Mouse (Mus musculus): ENCODE measurements at regions not wholly inside any gene's neighbourhood (a gene's known extent, or its start where the extent isn't known, plus 50 kb on each side); places are given as distances from the start of the nearest gene placed in this dataset.
A peak's percentile ranks its signal among the peaks of the same experiment; 100 is the strongest.

DNA sequence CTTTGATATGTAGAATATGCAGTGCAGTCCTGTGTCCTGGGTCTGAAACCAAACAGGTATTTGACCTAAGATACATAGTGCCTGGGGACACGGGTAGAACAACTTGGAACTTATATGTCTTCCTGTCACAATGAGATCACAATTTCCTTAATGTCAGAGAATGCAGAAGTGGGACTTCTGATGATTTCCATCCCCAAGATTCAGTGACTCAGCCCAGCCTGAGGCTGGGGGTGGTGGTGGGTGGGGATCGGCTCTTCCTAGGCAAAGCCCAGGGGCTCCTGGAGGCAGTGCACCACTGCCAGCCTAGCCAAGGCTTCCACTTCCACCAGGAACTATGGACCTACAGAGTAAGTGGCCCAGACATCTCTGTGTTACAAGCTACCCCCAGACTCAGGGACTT is 391.2 kb downstream of the H2al1j start:
- no peak for DNase-seq (ENCODE audit: low spot score)

DNA sequence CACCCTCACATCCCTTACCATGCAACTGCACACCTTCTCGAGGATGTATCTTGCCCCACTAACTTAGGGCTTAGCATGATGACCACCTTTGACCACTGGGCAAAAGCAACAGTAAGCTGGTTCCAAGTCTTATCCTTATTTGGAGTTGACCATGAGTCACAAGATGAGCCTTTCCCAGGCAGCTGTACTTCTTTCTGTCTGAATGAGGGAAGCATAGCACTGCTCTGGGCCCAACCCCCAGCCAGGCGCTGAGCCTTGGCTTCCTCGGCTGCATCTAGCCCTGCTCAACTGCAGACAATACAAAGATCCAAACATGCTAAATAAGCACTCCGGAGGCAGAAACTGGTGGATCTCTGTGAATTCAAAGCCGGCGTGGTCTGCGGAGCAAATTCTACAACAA is 392.9 kb downstream of the H2al1j start:
- DNase-seq (ENCODE audit: low spot score), result no peak

DNA sequence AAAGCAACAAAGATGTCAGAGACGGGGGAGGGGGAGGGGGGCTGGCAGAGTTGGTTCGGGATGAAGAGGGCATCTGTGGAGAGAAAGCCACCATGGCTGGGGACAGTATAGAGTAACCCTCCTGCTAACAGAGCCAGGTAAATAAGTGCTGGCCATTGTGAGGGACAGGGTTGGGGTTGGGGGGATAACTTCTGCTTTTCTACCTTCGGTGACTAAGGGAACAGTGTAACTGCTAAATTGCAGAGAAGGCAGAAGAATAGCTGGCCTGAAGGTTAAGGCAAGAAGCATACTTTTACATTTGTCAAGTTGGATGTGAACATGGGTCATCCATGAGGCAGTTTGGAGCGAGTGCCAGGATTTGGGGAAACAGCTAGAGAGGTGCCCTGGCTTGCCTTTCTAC is 395.1 kb downstream of the H2al1j start:
- no peak for DNase-seq (ENCODE audit: low spot score)

DNA sequence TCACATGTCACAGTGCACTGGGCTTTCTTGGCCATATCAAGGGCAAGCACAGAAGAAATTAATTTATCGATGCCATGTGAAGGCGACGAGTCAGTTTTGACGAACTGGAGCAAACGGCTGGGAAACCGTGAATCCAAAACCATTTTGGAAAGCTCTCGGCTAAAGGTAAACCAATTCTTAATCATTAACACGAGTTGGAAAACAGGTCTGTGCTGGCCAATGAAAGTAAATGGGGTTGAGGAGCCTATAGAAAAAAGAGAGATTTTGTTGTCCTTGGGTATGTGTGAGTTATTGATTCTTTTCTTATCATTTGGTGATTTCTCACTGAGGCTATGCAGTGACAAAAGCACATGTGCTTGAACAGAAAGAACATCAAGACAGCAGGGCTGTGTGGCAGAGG is 397.1 kb downstream of the H2al1j start:
- no peak for DNase-seq (ENCODE audit: low spot score)

DNA sequence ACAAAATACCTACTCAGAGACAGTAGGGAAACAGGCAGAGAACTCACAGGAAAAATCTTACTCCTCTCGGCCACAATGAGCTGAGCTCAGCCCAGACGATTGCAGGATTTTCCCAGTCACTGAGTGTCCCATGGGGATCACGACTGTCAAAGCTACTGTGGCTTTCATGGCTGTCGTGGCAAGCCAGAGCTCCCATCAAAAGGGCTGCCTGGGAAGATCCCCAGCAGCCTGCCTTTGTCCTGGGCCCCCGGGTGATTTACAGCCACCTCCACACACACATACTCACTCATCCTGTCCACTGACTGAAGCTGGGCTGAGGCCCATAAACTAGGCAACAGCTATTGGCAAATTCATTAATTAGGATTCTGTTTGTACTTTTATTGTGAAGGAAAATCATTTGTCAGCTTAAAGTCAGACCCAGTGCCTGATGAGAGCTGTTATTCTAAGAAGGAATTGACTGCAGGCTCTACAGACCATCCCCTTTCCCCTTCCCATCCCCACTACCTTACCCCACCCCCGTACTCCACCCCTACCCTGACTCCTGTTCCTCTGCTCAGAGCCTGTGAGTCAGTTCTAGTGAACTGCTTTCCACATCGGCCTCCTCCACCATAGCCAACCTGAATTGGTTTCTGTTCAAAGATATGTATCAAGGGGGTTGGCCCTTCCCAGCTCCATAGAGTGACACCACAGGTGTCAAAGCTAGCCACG is 399.1 kb downstream of the H2al1j start:
- DNase-seq (ENCODE audit: low spot score), result no peak

DNA sequence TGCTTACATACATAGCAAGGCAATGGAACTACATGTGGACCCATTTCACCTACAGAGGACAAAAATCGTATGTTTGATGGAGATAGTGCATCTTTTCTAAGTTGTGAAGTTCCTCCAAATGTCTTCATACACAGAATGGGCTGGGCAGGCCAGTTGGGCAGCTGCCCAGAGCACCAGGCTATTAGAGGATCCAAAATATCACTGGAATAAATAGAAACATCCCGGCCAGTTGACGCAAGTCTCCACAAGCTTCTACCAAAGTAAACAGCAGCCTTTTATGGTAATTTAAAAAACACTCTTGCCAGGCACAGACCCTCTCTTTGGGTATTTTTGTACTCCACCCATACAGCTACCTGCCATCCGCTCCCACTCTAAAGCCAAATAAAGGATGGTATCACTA is 400.9 kb downstream of the H2al1j start:
- DNase-seq (ENCODE audit: low spot score), result no peak

DNA sequence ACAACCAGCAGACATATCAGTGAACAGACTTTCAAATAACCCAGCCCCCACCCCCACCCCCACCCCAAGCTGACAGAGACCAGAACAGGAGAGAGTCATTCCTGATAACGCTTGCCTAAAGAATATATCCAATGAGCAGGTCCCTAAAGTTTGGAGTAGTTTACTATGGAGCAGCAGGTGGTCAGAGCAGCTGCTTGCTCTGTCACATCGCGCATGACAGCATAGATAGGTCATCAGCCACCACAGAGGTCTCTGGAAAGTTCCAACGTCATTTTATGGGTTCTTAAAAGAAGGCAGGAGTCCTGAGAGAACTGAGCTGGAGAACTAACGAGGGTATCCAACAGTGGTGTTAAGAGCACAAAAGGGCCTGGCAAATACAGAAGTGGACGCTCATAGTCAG is 402.4 kb downstream of the H2al1j start:
- peak; percentile 15 for DNase-seq (ENCODE audit: low spot score)

DNA sequence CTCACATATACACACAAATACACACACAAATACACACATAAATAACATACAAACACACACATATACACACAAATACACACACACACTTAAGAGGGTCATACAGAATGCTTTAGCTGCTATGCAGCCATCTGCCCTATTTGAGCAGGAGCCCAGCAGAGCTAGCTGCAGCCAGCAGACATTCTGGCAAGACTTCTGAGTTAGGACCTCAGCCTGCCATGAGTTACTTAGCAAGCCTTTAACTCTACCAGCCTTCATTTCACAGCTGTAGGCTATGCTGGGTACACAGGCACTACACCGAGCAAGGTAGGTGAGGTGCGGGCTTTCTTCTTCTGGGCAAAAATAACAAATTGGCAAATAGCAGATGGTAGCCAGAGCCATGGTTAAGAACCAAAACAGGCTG is 404.7 kb downstream of the H2al1j start:
- DNase-seq (ENCODE audit: low spot score), result no peak

DNA sequence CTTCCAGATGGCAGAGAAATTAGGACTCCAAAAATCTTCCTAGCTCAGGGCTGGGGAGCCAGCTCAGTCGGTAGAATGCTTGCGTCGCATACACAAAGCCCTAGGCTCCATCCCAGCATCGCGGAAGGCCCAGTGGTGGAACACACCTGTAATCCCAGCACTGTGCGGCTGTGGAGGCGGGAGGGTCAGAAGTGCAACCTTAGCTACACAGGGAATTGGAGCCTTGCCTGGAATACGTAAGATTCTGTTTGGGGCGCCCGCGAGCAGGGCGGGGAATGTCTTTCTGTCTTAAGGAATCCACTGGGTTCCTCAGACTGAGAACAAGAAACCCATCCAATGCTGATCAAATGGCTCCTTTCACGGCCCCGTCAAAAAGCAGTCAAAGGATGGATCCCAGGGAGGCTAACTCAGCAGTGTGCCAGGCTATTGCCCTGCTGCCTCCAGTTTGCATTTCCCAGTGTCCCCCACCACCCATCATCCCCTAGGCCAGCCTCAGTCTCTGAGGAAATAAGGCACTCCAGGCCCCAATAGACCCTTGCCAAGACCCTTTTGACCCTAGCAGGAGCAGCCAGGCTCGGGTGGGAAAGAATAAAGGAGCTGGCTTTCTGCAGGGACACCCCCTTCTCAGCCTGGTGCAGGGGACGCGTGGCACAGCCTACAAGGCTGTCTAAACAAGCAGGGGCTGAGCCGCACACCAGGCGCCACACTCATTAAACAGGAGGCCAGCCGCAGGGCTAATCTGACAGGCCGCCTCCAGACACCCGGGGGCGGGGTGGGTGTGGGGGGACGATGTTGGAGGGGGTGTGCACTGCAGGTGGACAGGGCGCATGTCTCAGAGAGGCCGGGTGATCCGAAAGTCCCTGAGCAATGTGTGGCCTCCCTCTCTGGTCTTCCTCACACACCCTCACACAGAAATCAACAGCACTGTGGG is 407.1 kb downstream of the H2al1j start:
- peak; percentile 44 for DNase-seq (ENCODE audit: low spot score)

DNA sequence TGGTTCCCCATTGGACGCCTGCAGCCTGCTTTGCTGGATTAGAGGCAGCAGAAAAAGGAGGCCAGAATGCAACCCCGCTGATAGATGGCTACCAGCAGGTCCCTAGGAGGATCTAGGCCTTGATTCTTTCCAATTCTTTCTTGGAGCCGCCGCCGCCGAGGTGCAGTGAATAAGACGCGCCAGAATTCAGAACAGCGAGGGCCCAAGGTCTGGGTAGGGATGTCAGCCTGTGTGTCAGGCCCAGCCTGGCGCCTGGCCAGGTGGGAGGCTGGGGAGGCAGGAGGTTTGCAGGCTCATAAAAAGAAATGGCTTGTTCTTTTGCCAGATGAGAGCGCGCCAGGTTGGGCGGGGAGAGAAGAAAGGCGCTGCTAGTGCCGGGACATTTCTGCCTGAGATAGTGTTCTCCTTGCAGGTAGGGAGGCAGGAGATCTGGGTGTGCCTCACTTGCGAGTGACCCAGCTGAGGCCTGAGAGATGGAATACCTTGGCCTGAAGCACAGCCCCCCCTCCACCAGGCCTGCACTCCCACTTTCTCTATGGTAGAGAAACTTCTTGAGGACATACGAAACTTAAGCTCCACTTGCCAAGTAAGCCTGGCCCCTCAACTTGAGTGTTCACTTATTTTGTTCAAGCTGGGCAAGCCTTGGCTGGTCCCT is 408.0 kb downstream of the H2al1j start:
- DNase-seq (ENCODE audit: low spot score), result no peak

DNA sequence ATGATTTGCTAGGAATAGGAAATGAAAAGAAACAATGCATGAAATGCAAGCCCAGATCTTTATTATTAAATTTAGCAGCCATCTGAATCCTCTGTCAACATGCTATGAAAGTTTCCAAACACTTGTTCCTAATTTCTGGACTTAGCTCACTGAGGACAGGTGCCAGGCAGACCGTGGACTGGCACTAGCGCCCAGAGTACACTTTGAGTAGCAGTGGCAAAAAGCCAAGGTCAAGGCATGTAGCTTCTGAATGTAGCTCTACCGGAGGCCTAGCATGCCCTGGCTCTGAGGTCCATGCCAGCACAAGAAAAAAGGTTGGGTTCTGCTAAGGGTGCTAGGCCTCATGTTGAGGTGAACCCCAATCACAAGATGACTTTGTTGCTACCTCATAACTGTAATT is 408.9 kb downstream of the H2al1j start:
- no peak for DNase-seq (ENCODE audit: low spot score)

DNA sequence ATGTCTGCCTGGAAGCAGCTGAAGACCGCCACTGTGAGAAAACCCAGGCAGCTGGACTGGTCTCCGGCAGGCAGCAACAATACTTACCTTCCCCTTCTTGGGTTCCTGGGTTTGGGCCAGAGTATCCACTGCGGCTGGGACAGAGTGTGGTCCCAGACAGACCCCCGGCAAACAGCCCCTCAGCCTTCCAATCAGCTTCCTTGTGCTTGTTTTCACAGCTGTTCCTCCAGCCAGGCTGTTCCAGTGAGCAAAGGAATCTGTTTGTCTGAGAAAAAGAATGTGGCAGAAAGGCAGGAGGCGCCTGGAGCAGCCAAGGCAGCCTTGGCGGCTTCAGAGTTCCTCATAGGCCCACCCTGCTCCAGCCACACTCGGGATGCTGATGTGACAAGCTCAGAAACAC is 411.9 kb downstream of the H2al1j start:
- DNase-seq (ENCODE audit: low spot score), result no peak

DNA sequence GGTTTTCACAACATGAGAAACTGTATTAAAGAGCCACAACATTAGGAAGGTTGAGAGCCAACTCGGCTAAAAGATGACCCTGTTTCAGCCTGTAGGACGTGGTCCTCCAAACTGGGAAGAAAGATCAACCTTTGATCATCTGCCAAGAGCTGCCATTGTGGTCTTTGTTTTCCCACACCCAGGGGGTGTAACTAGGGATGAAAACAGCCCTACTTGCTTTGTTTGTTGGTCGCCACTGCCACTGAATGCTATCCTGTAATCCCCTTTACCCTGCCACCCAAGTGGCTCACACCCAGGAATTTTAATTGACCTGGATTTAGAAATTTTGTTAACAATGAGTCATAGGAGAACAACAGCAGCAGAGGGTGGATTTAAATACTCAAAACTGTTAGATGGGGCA is 414.2 kb downstream of the Bcor start:
- DNase-seq (ENCODE audit: low spot score), result peak; percentile 17

DNA sequence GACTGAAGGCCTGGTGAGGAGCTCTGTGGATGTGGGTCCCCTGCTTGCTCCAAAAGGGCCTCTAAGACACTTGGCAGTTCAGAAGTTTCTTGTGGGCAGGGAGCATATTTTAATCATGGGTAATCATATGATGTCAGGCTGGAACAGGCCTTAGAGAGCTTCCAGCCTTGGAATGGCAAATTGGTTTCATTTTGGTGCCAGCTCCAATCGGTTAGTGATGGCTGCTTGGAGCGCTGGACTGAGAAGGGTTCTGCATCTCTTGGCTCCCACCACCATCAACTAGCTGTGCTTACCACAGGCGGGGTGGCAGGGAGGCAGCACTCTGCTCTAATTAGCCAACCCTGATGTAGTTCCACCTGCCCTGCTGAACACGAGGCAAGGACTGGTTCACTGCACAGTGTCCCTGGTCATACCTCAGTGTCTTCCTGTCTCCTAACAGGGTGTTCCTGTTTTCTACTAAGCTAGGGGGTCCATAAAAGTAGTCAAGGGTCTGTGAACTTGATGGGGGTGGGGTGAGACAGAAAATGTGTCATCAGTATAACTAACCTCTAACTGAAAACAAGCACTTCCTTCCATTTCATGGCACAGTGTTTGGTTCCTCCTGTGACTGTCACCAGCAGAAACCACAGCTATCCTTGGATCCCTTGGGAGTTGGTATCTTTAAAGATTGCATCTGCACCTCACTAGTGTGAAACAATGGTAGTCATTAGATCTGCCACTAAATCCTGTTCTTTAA is 412.6 kb downstream of the Bcor start:
- DNase-seq (ENCODE audit: low spot score), result no peak

DNA sequence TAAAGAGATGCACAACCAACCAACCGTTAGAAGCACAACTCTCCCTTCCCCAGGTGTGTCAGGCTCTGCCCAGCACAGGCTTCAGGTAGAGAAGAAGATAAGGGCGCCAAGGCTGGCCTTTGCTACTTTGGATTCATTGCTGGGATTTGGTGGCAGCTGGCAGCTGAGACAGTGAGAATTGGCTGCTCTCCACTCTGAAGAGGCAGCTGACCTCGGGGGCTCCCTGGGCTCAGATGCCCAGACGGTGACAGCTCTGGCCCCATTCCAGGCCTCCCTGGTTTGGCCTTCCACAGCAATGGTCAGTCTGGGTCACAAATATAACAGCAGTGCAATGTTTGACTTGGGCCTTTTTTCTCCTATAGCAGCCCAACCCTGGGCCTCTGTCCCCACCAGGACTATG is 411.9 kb downstream of the Bcor start:
- no peak for DNase-seq (ENCODE audit: low spot score)

DNA sequence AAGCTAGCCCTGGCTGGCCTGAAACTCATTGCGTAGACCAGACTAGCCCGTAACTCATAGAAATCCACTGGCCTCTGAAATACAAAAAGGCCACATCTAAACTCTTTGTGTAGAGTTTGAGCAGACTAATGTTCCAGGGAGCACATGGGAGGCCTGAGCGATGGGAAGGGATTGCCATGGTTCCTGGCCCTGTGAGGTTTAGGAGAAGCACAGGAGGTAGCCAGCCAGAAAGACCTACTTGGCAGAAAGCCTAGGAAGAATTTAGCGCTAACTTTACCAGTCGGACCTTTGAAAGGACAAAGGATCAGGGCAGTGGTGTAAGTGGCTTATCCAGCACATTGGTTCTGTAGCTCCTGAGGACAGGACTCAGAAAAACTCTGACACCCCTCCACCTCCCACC is 407.6 kb downstream of the Bcor start:
- DNase-seq (ENCODE audit: low spot score), result no peak

DNA sequence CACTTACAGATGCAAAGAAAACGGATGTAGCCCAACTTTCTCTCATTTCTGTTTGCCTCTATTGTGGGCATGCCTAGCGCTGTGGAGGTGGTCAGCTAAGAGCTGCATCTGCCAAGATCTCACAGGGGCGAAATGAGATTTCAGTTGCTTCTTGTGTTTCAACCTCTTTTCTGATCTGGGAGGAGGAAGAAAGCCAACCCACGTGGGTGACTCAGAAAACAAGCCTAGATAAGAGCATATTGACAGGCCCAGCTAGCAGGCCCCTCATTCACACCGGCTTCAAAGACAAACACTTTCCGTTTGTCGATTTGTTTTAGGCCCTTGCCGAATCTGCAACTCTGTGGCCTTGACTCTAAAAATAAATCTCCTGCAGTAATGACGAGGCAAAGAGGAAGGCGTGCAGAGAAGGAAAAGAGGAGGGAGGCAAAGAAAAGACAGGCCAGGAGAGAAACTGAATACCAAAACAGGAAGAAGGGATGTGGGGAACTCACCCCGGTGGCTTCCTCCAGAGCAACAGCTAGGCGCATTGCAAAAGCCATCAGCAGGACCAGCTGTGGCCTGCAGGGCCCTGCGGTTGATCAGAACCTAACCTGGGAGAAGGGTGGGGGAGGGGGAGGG is 407.1 kb downstream of the Bcor start:
- DNase-seq (ENCODE audit: low spot score), result no peak

DNA sequence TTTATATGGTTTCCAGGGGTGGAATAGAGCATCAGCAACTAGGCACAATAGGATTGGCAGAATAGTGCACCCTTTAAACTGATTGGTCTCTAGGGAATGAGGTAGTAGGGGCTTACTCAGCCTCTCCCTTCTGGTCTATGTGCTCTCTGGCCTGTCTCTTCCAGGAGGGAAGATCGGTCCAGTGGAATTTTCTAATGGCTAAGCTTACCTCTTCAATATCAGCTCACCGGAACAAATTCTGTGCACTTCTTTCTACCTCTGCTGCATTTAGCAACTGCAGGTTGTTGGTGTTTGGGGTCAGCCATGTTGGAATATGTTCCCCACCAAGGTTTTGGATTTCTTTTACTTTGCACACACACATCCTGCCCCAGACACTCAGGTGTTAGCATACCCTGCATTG is 405.1 kb downstream of the Bcor start:
- DNase-seq (ENCODE audit: low spot score), result no peak

DNA sequence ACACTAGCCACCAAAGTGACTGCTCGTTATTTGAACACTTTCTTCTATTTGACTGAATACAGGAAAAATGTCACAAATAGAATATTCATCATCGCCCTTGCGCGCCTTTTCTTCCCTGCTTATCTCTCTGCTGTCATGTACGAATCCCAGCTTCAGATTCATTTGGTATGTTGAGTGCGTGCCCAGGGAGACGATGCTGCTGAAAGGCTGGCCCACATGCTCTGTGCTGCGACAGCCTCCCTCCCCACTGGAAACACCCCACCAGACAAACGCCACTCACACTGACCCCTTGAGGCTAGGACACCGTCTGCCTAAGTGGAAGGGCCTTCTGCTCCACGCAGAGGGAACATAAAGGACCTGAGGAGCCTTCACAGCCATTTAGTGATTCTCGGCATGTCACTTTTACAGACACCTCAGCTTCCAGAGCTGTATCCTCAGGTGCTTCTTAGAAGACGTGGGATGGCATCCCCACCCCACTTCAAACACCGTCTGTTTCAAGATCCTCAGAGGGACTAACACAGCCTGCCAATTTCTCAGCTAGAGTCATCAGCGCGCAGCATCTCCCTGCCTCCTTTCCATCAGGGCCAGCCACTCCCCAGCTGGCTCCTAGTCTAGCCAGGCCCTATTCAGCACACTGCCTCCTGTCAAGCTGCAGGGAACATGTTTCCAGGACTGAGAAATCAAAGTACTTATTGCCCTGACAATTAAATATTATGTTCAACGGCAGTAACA is 396.6 kb downstream of the Bcor start:
- no peak for DNase-seq (ENCODE audit: low spot score)

DNA sequence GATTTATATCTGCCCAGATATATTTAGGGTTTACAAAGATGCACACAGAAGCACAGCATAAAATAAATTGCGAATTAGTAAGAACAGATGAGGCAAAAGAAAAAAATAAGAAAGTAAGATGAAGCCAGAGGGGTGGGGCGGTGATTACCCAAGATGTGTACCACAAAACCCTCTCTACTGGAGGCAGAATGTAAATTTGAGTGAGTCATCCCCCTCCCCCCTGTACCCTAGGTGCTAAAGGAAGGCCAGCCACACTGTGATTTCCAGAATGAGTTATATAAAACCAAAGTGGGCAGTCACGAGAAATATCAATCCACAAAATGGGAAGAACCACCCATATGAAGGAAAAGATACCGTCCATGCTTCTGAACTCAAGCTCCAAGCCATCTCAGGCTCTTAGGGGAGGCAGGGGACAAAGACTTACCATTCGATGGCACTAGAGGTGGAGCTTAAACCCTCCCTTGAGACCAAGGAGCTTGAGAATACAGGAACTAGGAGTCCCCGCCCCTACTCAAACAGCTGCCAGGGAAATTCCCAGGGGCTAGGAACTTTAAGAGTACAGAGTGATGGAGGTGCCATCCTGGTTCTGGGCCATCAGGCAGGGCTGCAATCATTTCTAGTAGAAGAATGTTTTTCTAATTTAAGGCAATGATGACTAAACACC is 383.8 kb downstream of the Bcor start:
- no peak for DNase-seq (ENCODE audit: low spot score)

DNA sequence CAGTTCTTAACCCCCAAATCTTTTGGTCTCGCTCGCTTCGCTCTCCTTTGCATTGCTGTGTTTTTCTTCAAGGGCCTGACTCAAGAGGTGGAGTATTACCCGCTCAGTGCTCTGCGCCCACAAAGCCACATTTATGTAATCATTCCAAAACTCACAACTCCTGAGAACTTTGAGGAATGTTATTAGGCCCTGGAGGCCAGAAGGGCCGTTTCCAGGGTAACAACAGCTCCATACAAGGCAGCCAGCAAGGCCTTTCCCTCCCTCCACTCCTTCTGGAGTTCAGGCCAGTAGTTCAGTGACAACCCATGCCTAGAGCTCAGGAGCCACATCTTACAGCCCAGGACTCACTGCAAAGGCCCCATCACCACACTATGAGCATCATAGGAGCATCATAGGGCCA is 365.1 kb downstream of the Bcor start:
- no peak for DNase-seq (ENCODE audit: low spot score)
